Mouse (Mus musculus) embryo, embryonic 10 days (tissue): ENCODE measurements around the gene Sike1.
A peak's percentile ranks its signal among the peaks of the same experiment; 100 is the strongest.

Source experiments
- DNase-seq: peaks from one replicate; pipeline ENCODE4 v3.0.0-alpha.2; 2015; ENCODE audit warnings: low spot score

The Sike1 gene

DNA sequence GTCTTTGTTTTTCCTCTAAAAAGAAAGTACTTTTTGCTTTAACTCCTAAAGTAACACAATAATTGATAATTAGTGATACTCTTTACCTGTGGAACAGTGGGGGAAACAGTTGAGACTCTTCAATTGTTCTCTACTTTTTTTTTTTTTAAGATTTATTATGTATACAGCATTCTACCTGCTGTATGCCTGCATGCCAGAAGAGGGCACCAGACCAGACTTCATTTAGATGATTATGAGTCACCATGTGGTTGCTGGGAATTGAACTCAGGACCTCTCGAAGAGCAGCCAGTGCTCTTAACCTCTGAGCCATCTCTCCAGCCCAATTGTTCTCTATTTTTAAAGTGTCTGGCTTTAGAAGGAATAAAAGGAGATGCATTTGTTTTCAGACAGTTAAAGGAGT, 30.7 kb downstream of the Sike1 start:
- no peak for DNase-seq

GRCm38 (mm10) chr3:103040285-103040684, 44.8 kb downstream of the Sike1 start:
- DNase-seq: no peak

DNA sequence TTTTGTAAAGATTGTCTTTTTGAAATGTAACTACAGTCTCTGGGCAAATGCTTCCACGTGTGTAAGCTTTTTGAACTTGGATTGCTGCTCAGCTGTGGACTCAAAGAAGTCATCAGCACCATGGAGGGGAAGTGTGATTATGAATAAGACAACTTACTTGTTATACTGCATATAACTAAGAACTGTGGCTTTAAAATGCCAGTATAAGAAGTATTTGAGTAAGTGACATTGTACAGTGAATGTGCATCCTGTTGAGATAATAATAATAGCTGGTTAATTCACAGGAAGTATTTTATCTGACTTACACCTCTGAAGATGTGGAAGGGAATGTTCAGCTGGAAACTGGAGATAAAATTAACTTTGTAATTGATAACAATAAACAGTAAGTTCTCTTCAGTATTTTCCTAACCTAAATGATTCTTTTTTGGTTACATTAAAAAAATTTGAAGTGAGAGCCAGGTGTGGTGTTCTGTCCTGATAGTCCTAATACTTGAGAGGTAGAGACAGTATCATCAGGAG, 45.4 kb downstream of the Sike1 start:
- DNase-seq: no peak

GRCm38 (mm10) chr3:103056016-103056595, 60.6 kb downstream of the Sike1 start:
- no peak for DNase-seq

GRCm38 (mm10) chr3:103057752-103058151, 62.2 kb downstream of the Sike1 start:
- peak; percentile 80 for DNase-seq
